Mouse (Mus musculus) mouse embryonic stem cell (cell line): Measurements from ENCODE around the gene Cfap44.

Source experiments
- in situ Hi-C, 2 experiments: fragments of 300-500 bp; cut with MboI; formaldehyde crosslinking; loops; 1 replicate in 1 of 2; 3 replicates in 1 of 2; pipeline ENCODE4 v1.14.3; 2019 to 2020; ENCODE audit warnings: low sequenced_read_pairs in 2 of 2, low pct_unique_long_range_greater_than_20kb in 1 of 2, mixed read lengths in 1 of 2; ENCODE audit not compliant: unreplicated experiment in 1 of 2

Cfap44 gene

GRCm38 (mm10) chr16:44485691-44486090 is 91.1 kb downstream of the Cfap44 start:
- in situ Hi-C loops, result loop anchor here (10.0 to 25.0 kb wide), 2 partner anchors 209 to 602 kb away; partner anchors contain the start of gene Ccdc80 (in 1 of the 2)

GRCm38 (mm10) chr16:44486612-44487011 is 92.0 kb downstream of the Cfap44 start:
- in situ Hi-C loops, result loop anchor here (10.0 to 25.0 kb wide), 2 partner anchors 208 to 601 kb away; partner anchors contain the start of gene Ccdc80 (in 1 of the 2)

GRCm38 (mm10) chr16:44487194-44487593 is 92.6 kb downstream of the Cfap44 start:
- in situ Hi-C loops, result loop anchor here (10.0 to 25.0 kb wide), 2 partner anchors 208 to 600 kb away; partner anchors contain the start of gene Ccdc80 (in 1 of the 2)

- in situ Hi-C loops, result loop anchor here in 1 of 2 experiments (25.0 kb wide), 1 partner anchor 596 kb away; the partner anchor contains the start of gene Ccdc80
Observed at GRCm38 (mm10) chr16:44491051-44491450, 96.5 kb downstream of the Cfap44 start.

- in situ Hi-C loops, result loop anchor here in 1 of 2 experiments (25.0 kb wide), 1 partner anchor 595 kb away; the partner anchor contains the start of gene Ccdc80
Observed at GRCm38 (mm10) chr16:44492151-44492550, 97.6 kb downstream of the Cfap44 start.

GRCm38 (mm10) chr16:44492706-44493105 is 98.1 kb downstream of the Cfap44 start:
- in situ Hi-C loops, result loop anchor here in 1 of 2 experiments (25.0 kb wide), 1 partner anchor 595 kb away; the partner anchor contains the start of gene Ccdc80

GRCm38 (mm10) chr16:44493868-44494267 is 99.3 kb downstream of the Cfap44 start:
- in situ Hi-C loops, result loop anchor here in 1 of 2 experiments (25.0 kb wide), 1 partner anchor 593 kb away; the partner anchor contains the start of gene Ccdc80

GRCm38 (mm10) chr16:44494441-44495108 is 100.0 kb downstream of the Cfap44 start:
- in situ Hi-C loops, result loop anchor here in 1 of 2 experiments (25.0 kb wide), 1 partner anchor 593 kb away; the partner anchor contains the start of gene Ccdc80

- in situ Hi-C loops, result loop anchor here in 1 of 2 experiments (25.0 kb wide), 1 partner anchor 590 kb away; the partner anchor contains the start of gene Ccdc80
Observed at GRCm38 (mm10) chr16:44496971-44497464, 102.4 kb downstream of the Cfap44 start.

- in situ Hi-C loops, result loop anchor here in 1 of 2 experiments (25.0 kb wide), 1 partner anchor 589 kb away; the partner anchor contains the start of gene Ccdc80
Observed at GRCm38 (mm10) chr16:44498447-44498846, 103.9 kb downstream of the Cfap44 start.

- in situ Hi-C loops, result no loop called here
Observed at GRCm38 (mm10) chr16:44501783-44502182, 107.2 kb downstream of the Cfap44 start.

- in situ Hi-C loops, result no loop called here
Observed at GRCm38 (mm10) chr16:44502325-44502724, 107.7 kb downstream of the Cfap44 start.

GRCm38 (mm10) chr16:44502895-44503575 is 108.4 kb downstream of the Cfap44 start:
- in situ Hi-C loops, result no loop called here

GRCm38 (mm10) chr16:44505243-44505642 is 110.6 kb downstream of the Cfap44 start:
- in situ Hi-C loops, result no loop called here

- in situ Hi-C loops, result no loop called here
Observed at GRCm38 (mm10) chr16:44507027-44507929, 112.7 kb downstream of the Cfap44 start.

- in situ Hi-C loops, result no loop called here
Observed at GRCm38 (mm10) chr16:44508025-44508424, 113.4 kb downstream of the Cfap44 start.

- in situ Hi-C loops, result no loop called here
Observed at GRCm38 (mm10) chr16:44508772-44509171, 114.2 kb downstream of the Cfap44 start.
